Mouse (Mus musculus) cortical plate, adult 2 months (tissue): ENCODE results near the gene Gpr83. TPM values are rescaled to one million over a fixed set of nuclear protein-coding genes. Genes with fewer than 3 reads are reported as not detected.
A peak's percentile ranks its signal among the peaks of the same experiment; 100 is the strongest.

Source experiments
- H3K27ac ChIP-seq: fragments of 200-500 bp; 2 replicates; pipeline ENCODE4 v1.5.1; 2012; ENCODE audit warnings: low read length, control low read depth, inconsistent platforms; ENCODE audit not compliant: insufficient read depth
- H3K4me1 ChIP-seq: fragments of 200-500 bp; 2 replicates; pipeline ENCODE4 v1.6.1; 2011; ENCODE audit warnings: low read length; ENCODE audit not compliant: control insufficient read depth, insufficient read depth
- H3K4me3 ChIP-seq: fragments of 200-500 bp; 2 replicates; pipeline ENCODE4 v1.5.1; 2011; ENCODE audit warnings: mild to moderate bottlenecking, low read length, control low read depth; ENCODE audit not compliant: insufficient read depth
- CTCF ChIP-seq: fragments of 200-500 bp; IDR thresholded peaks from 2 replicates; pipeline ENCODE4 v1.5.1; 2011; ENCODE audit warnings: mild to moderate bottlenecking, control low read depth, low read length; ENCODE audit not compliant: insufficient read depth; ENCODE audit errors: extremely low read depth
- POLR2A ChIP-seq: fragments of 200-500 bp; IDR thresholded peaks from 2 replicates; pipeline ENCODE4 v1.6.1; 2011; ENCODE audit warnings: mild to moderate bottlenecking, low read length, control low read depth; ENCODE audit not compliant: insufficient read depth; ENCODE audit errors: extremely low read depth
- polyA plus RNA-seq: library from polyadenylated mRNA; depleted of rRNA; stranded (reverse); fragments of >200 nt; gene quantifications from 2 replicates; pipeline ENCODE4 v1.2.3, GENCODE M21; 2012

Gpr83 gene
- polyA plus RNA-seq, 1 experiment = 24.2 TPM

DNA sequence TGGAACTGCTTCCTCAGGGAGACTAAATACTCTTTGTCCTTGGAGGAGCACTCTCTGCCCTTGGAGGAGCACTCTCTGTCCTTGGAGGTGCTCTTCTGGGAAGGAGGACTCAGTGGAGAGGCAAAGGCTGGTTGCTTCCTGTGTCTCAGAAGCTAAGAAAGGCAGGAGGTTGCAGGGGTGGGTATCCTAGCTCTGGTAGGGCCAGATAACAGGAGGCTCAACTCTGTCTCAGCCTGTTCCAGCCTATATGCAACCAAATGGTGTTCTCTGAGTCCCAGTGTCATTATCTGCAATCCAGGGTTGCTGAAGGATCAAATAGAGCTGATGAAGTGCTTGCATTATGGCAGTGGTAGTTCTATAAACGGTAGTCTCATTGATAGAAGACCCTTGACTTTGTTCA lies 25.9 kb downstream of the Gpr83 start:
- Histone ChIP-seq H3K4me1 (no peaks in the 10 kb centered on the region), H3K4me3 (no peak overlapping the region), H3K27ac (no peak overlapping the region)
- TF ChIP-seq POLR2A = no peak
- TF ChIP-seq CTCF = no peak

DNA sequence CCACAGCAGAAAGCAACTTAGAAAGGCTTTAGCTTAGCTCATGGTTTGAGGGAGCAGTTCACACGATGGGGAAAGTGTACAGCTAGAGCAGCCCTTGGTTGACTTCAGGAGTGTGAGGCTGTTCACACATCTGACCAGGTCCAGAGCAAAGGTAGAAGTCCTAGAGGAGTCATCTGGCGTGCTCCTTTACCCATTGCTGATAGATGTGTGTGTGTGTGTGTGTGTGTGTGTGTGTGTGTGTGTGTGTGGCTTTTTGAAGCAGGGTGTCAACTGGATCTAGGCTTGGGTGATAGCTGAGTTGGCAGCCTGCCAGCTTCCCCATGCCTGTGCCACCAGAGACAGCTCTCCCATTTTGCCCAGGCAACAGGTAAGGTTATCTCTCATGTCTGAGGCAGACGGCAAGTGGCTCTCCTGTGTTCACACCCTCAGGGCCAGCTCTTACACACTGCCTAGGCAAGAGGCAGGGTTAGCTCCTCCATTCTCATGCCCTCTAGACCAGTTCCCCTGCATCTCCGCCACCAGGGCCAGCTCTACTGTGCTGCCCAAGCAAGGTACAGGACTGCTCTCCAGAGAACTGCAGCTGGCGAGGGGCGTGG lies 27.9 kb downstream of the Gpr83 start:
- H3K27ac ChIP-seq = no peak overlapping the region
- H3K4me3 ChIP-seq = no peak overlapping the region
- TF ChIP-seq CTCF = no peak
- TF ChIP-seq POLR2A = no peak
- no peaks in the 10 kb centered on the region for H3K4me1 ChIP-seq

DNA sequence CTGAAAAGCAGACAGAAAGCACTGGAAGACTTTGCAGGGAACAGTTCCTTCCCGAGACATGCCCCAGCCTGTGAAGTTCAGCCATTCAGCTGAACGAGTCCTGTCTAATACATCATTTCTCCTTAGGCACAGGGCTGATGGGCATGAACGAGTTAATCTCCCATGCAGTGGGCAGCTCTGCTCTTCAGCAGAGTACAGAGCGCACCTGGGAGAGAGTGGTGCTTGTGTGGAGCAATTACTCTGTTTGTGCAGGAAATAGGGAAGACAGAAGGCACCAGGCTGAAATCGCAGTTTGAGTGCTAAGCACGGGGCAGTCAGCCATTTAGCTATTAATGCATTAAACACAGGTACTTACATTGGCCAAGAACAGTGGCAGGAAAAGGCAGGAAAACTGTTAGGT lies 28.7 kb downstream of the Gpr83 start:
- Histone ChIP-seq H3K4me1 (no peaks in the 10 kb centered on the region), H3K27ac (no peak overlapping the region), H3K4me3 (no peak overlapping the region)
- TF ChIP-seq POLR2A = no peak
- TF ChIP-seq CTCF = no peak

DNA sequence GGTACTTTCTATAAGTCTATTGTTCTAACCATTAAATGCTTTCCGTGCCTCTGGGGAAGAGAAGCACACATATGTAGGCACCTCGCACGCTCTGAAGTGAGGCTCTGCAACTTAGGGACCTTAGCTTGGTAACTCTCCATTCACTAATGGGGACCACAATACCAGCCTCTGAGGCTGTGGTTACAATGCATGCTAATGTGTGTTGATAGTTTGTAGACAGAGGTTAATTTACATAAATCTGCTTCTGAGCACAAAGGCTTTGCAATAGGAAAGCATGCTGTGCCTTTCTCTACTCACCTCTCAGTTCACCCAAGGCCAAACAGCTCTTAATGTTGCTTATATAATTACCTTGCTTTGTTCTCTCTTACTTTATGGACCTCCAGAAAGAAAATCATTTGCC lies 30.7 kb downstream of the Gpr83 start:
- no peaks in the 10 kb centered on the region for H3K4me1 ChIP-seq
- no peak for TF ChIP-seq POLR2A
- no peak for TF ChIP-seq CTCF
- H3K4me3 ChIP-seq = no peak overlapping the region
- no peak overlapping the region for H3K27ac ChIP-seq

DNA sequence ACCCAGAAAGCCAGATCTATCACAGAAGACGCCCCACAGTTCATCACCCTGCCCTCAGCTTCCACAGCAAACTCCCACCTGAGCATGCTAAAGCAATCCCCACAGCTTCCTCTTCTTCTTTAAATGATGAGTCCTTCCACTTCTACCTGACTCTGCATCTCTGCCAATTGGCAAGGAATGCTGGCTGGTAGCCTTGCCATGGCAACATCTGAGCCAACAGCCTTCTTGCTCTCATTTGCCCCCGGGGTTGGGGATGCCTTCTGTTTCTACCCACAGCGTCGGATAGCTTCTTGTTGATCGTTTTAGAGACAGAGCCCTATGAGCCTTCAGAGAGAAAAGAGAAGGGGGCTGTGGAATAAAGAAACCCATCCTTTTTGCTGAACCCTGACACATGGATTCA lies 31.9 kb downstream of the Gpr83 start:
- Histone ChIP-seq H3K27ac (no peak overlapping the region), H3K4me1 (no peaks in the 10 kb centered on the region), H3K4me3 (no peak overlapping the region)
- no peak for TF ChIP-seq POLR2A
- TF ChIP-seq CTCF = no peak

DNA sequence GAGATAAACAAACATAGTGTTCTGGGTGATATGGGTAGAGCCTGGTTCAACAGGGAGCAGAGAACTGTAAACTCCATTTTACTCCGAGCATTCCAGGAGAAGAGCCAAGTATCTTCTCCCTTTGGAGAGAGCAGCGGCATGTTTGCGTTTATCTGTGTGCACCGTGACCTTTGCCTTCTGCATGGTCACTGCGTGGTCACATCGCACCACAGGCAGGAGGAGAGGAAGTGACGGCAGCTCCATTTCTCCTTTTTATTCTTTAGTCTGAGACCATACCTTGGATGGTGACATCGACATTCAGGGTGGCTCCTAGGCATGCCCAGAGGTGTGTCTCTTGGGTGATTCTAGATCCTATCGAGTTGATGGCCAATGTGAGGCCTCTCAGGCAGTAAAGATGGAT lies 33.4 kb downstream of the Gpr83 start:
- Histone ChIP-seq H3K4me1 (no peaks in the 10 kb centered on the region), H3K4me3 (no peak overlapping the region), H3K27ac (no peak overlapping the region)
- TF ChIP-seq CTCF (no peak), POLR2A (no peak)

DNA sequence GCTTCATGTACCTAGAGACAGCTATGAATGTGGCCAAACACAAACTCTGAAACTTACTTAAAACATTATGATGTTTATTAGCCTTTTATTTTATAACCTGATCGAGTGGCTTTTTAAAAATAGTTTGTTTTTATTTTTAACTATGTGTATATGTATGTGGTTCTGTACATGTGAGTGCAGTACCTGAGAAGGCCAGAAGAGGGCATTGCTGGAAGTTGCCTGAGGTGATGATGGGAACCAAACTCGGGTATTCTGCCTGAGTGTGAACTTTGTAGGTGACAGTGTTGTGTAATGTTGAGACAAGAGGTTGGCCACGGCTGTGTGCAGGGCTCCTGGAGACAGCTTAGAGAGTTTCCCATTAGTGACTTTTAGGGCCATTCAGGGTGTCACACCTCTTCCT lies 34.6 kb downstream of the Gpr83 start:
- 0 out of 2 replicates have a peak, but pooled peaks have one; percentile 6 for TF ChIP-seq CTCF
- TF ChIP-seq POLR2A = no peak
- Histone ChIP-seq H3K4me1 (no peaks in the 10 kb centered on the region), H3K27ac (no peak overlapping the region), H3K4me3 (no peak overlapping the region)

DNA sequence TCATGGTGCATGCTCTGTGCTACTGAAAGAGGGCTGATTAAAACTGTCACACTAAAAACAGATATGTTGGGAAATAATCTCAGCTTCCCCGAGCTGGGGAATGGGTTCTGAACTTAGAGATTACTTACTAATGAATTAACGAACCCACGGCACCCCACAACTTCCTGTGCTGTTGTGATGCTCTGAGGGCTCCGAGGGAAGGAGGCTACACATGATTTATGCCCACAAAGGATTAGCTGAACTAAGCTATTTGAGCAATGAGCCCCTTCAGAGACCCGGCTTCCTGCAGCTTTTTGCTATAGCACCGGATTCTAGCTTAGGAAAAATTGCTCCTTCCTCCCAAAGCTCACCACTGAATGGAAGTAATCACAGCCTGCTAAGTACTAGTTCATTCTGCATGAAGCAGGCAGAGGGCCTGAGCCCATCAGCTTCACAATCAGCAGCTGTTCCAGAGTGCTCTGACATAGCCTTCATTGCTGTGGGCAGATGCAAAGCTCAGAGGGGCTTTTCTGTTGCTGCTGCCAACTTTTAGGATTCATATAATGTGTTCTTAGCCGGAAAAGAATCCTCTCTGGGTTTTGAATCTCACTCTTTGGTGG lies 35.3 kb downstream of the Gpr83 start:
- Histone ChIP-seq H3K27ac (no peak overlapping the region), H3K4me3 (no peak overlapping the region), H3K4me1 (no peaks in the 10 kb centered on the region)
- TF ChIP-seq CTCF (no peak), POLR2A (no peak)

DNA sequence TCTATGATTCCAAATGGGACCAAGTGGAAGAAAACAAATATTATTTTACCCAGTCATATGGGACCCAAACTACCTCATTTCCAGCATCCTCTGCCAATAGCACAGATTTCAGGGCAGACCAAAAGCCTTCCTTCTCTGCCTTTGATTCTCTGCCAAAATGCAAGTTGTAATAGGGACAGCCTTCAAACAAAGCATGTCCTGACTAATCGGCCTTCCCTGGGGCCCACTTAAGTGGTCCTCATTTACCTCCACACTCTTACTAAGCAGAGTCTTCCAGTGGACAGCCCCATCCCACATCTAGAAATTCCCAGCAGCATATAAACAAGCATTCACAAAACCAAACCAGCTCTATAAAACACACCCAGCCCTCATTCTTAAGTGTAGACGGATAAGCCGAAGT lies 37.1 kb downstream of the Gpr83 start:
- no peak for TF ChIP-seq CTCF
- no peak for TF ChIP-seq POLR2A
- H3K27ac ChIP-seq = no peak overlapping the region
- H3K4me1 ChIP-seq = no peaks in the 10 kb centered on the region
- H3K4me3 ChIP-seq = no peak overlapping the region

DNA sequence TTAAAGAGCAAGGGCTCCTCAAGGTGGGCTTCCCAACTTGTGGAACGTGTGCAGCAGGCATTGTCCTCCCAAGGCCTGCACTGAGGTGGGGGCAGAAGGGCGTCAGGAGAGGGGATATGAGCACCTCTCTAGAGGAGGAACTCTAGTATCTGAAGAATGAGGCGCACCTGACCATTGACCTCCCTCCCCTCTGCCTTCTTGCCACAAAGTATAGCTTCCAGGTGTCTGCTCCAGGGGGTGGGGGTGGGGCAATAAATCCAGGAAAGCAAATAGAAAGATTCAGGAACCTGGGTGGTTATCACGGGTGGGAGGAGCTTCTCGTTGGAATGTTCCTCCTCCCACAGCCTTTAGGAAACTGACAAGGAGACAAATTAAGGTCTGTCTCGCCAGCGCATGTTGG lies 41.7 kb downstream of the Gpr83 start:
- Histone ChIP-seq H3K4me1 (peaks cover 3% of the 10 kb centered on the region; the same call in 1 of the 2 replicates), H3K27ac (no peak overlapping the region), H3K4me3 (no peak overlapping the region)
- TF ChIP-seq CTCF = no peak
- TF ChIP-seq POLR2A = no peak
